Mouse (Mus musculus) liver, adult 2 months (tissue): ENCODE measurements around the gene Dmgdh.

ENCODE experiments used
- CTCF ChIP-seq: fragments of 200-500 bp; IDR thresholded peaks from 2 replicates; pipeline ENCODE4 v1.5.1; 2011; ENCODE audit warnings: low read depth, low read length, control low read depth
- POLR2A ChIP-seq: fragments of 200-500 bp; IDR thresholded peaks from 2 replicates; pipeline ENCODE4 v1.6.1; 2011; ENCODE audit warnings: low read length, control low read depth; ENCODE audit not compliant: insufficient read depth; ENCODE audit errors: extremely low read depth

- TF ChIP-seq CTCF (no peak), POLR2A (no peak)
These were observed 98.0 kb downstream of the Dmgdh start for GRCm38 (mm10) chr13:93772279-93772636.
